Mouse (Mus musculus) neural tube, embryonic 14.5 days (tissue): ENCODE results near the gene Hira. TPM values are rescaled to one million over a fixed set of nuclear protein-coding genes. Genes with fewer than 3 reads are reported as not detected.
"Not testable (repeated sequence)": the region's sequence is repeated elsewhere in the genome, so short reads cannot be mapped to it uniquely, and the experiment has no call there.

Source experiments
- ATAC-seq: fragments of 200-750 bp; cut with Nextera tagmentation; 2 replicates; pipeline ENCODE4 v1.8.0; 2017; ENCODE audit warnings: low read depth, mild to moderate bottlenecking, moderate TSS enrichment, moderate library complexity
- H3K27ac ChIP-seq: fragments of 300-500 bp; sonication (generic); 2 replicates; pipeline ENCODE4 v1.5.1; 2014; ENCODE audit warnings: low read depth, mild to moderate bottlenecking, control low read depth, low read length, moderate library complexity, mixed read lengths
- H3K27me3 ChIP-seq: fragments of 300-500 bp; sonication (generic); 2 replicates; pipeline ENCODE4 v1.6.1; 2014; ENCODE audit warnings: low read length; ENCODE audit not compliant: control insufficient read depth, insufficient read depth
- H3K36me3 ChIP-seq: fragments of 300-500 bp; sonication (generic); 2 replicates; pipeline ENCODE4 v1.6.1; 2014; ENCODE audit warnings: low read length, mixed read lengths; ENCODE audit not compliant: control insufficient read depth, insufficient read depth
- H3K4me1 ChIP-seq: fragments of 300-500 bp; sonication (generic); 2 replicates; pipeline ENCODE4 v1.6.1; 2014; ENCODE audit warnings: low read length; ENCODE audit not compliant: control insufficient read depth, insufficient read depth
- H3K4me2 ChIP-seq: fragments of 300-500 bp; sonication (generic); 2 replicates; pipeline ENCODE4 v1.6.1; 2014; ENCODE audit warnings: mild to moderate bottlenecking, low read depth, low read length, control low read depth
- H3K4me3 ChIP-seq: fragments of 300-500 bp; sonication (generic); 2 replicates; pipeline ENCODE4 v1.5.1; 2014; ENCODE audit warnings: low read depth, low read length, control low read depth, mixed read lengths
- H3K9ac ChIP-seq: fragments of 300-500 bp; sonication (generic); replicated peaks from 2 replicates; pipeline ENCODE4 v1.6.1; 2014; ENCODE audit warnings: low read depth, mild to moderate bottlenecking, control low read depth, low read length, mixed read lengths
- H3K9me3 ChIP-seq: fragments of 300-500 bp; sonication (generic); 2 replicates; pipeline ENCODE4 v1.6.1; 2016; ENCODE audit warnings: low read length; ENCODE audit not compliant: control insufficient read depth
- WGBS: fragments of 180-500 bp; shearing (Covaris S2); extraction: QIAGEN DNeasy Blood & Tissue Kit; methylation state at CpG from one replicate; pipeline ENCODE4 v1.1.7; 2014; 5-methylcytosine and 5-hydroxymethylcytosine counted together
- polyA plus RNA-seq: library from polyadenylated mRNA; unstranded; fragments of >200 nt; fragmentation: Nextera tagmentation; extraction: Ambion mirVana; gene quantifications from 2 replicates; pipeline ENCODE4 v1.2.1, GENCODE M21; 2014

Hira gene
- polyA plus RNA-seq, 1 experiment from 2014 or later = 23.4 TPM

DNA sequence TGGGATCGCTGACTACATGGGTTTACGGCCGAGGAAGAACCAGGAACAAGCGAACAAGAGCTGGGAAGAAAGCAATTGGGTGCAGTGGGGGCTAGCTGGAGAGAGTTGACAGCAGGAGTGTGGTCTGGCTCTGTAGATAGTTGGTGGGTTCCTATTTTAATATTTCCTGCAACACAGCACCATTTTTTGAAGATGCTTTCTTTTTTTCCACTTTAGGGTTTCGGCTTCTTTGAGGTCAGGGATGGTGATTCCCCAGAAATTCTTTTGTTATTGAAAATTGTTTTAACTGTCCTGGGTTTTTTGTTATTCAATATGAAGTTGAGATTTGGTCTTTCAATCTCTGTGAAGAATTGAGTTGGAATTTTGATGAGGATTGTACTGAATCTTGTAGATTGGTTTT lies 110.0 kb downstream of the Hira start:
- WGBS = 92% methylated on average over 5 of the region's 5 CpGs
- no peak overlapping the region for H3K9ac ChIP-seq

DNA sequence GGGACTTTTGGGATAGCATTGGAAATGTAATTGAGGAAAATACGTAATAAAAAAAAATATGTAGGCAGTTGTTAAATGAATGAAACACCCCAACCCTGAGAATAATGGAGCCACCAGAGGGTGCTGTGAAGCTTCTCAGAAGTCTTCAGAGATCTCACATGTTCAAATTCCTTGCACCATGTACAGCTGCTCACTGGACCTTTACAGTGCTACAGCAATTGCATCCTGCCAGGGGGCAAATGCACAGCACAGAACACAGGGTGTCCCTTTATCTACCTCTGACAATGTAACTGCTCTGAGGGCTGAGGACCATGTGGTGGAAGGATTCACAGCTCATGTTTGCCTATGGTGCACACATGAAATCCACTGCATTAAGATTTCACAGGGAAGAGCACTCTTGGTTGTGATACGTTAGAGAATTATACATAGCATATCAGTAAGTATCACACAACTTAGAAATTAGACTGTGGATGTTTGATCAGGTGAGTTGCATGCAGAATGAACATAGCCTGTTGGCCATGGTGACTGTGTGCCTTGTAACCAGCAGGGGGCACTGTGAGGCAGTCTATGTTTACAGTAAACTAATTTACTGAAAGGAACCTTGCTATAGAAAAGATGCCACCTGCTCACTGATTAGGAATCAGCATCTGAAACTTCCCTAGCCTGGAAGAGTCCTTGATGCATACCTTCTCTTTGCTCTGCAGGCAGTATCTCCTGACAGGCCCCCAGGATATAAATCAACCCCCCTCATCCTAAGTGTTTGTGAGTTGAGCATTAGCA lies 126.0 kb downstream of the Hira start:
- not testable (repeated sequence) for H3K27ac ChIP-seq, H3K9ac ChIP-seq, H3K27me3 ChIP-seq, H3K36me3 ChIP-seq, ATAC-seq, H3K9me3 ChIP-seq, H3K4me3 ChIP-seq, H3K4me1 ChIP-seq, H3K4me2 ChIP-seq
- WGBS = 55% methylated on average over 2 of the region's 2 CpGs

More for the DNA sequence above, 110.0 kb downstream of the Hira start:
- Histone ChIP-seq H3K36me3 (no peaks in the 10 kb centered on the region), H3K4me3 (no peak overlapping the region), H3K4me1 (no peaks in the 10 kb centered on the region), H3K4me2 (no peak overlapping the region), H3K9me3 (no peaks in the 10 kb centered on the region), H3K27me3 (no peaks in the 10 kb centered on the region), H3K27ac (no peak overlapping the region)
- no peak for ATAC-seq

DNA sequence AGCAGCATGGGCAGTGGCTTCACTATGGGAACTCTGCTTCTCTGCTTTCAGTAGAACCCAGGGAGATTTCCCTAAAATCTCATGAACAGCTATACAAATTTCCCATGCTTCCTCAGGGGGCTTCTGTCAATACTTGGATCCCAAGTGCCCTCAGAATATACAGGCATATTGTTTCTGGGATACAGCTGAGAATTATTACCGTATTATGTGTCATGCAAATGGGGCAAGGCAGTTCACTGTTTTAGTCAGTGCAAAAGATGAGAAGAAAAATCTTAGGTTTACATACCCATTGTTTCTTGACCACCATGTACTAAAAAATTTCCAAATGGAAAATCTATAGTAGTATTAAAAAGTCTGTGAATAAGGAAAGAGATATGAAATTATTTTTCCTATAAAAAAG lies 126.9 kb downstream of the Hira start:
- H3K4me3 ChIP-seq = no peak overlapping the region
- no peak overlapping the region for H3K4me2 ChIP-seq
- no peaks in the 10 kb centered on the region for H3K36me3 ChIP-seq
- WGBS = 90% methylated on average over 1 of the region's 1 CpGs
- no peak overlapping the region for H3K9ac ChIP-seq
- ATAC-seq = no peak
- no peaks in the 10 kb centered on the region for H3K4me1 ChIP-seq
- H3K27me3 ChIP-seq = no peaks in the 10 kb centered on the region
- no peak overlapping the region for H3K27ac ChIP-seq
- no peaks in the 10 kb centered on the region for H3K9me3 ChIP-seq

DNA sequence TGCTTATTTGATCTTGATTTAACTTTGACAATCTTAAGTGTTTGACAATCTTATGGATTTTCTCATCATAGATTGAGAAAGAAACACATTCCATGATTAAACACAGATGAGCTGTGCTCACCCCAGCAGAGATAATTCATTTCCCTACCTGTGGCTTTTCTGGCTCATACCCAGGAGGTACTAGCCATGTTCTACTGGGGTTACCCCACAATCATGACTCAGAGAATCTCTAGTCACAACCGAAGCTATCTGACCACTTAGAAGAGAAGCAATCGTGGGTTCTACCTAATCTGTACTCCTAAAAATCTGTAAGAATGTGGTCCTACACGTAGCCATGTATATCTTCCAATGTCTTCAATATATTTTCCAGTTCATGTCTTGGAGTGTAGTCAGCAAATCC lies 128.5 kb downstream of the Hira start:
- 80% methylated on average over 3 of the region's 3 CpGs for WGBS
- Histone ChIP-seq H3K27me3 (no peaks in the 10 kb centered on the region), H3K27ac (no peak overlapping the region), H3K9me3 (no peaks in the 10 kb centered on the region), H3K9ac (no peak overlapping the region), H3K4me1 (no peaks in the 10 kb centered on the region), H3K4me3 (no peak overlapping the region), H3K36me3 (no peaks in the 10 kb centered on the region), H3K4me2 (no peak overlapping the region)
- no peak for ATAC-seq

DNA sequence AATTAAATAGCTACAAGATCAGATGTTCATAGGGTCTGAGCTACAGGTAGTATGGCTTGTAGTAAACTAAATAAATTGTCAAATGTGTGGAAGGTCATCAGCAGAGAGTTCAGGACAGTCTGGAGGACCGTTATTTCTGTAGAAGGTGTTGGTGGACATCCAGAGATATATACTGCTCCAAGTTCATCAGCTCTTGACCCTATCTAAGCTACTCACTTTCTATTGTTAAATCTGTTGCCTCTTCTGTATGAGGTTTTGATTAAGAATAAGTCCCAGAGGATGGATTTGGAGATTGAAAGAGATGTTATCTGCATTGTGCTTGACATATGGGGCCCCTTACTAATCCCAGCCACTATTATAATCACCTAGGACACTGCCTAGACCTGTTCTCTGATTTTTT lies 129.9 kb downstream of the Hira start:
- H3K27me3 ChIP-seq = no peaks in the 10 kb centered on the region
- no peak overlapping the region for H3K4me2 ChIP-seq
- no peak overlapping the region for H3K9ac ChIP-seq
- no peak overlapping the region for H3K27ac ChIP-seq
- H3K4me3 ChIP-seq = no peak overlapping the region
- no peak for ATAC-seq
- H3K36me3 ChIP-seq = no peaks in the 10 kb centered on the region
- WGBS = 93% methylated on average over 1 of the region's 1 CpGs
- H3K4me1 ChIP-seq = no peaks in the 10 kb centered on the region
- no peaks in the 10 kb centered on the region for H3K9me3 ChIP-seq

DNA sequence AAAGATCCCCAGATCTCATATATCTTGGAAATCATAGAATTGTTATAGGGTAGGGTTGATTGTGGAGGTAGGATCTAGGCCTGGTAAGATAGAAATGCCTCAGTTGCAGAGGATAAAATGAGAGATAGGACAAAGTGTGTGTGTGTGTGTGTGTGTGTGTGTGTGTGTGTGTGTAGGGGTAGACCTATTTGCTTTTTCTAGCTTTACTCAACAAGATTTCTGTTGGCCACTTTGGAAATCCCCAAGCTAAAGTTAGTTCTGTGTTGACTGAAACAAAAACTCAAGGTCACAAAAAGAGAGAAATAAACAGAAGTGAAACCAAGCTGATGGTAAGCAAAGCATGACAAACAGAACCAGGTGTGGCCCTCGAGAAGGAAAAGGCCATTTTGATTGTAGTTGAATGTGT lies 130.4 kb downstream of the Hira start:
- not testable (repeated sequence) for H3K4me3 ChIP-seq, H3K4me2 ChIP-seq, H3K27me3 ChIP-seq, H3K9ac ChIP-seq, ATAC-seq, H3K9me3 ChIP-seq, H3K27ac ChIP-seq, H3K4me1 ChIP-seq, H3K36me3 ChIP-seq
- WGBS = 67% methylated on average over 1 of the region's 1 CpGs

DNA sequence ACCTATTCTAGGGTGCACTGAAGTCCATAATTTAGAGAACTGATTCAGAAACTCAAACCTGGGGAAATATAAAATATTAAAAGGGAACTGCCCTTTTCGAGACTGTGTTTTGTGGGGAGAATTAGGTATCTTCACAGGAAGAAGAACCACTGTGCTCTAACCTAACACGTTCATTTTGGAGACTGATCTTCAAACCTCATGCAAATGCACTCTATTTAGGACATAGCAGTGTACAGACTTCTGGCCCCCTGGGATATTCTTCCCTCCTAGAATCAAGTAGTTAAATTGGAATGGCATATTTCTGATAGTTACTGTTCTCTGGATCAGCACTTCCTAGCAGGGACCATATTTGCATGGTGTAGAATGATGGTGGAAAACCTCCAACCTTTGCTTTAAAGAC lies 133.9 kb downstream of the Hira start:
- H3K27ac ChIP-seq = no peak overlapping the region
- no peak overlapping the region for H3K4me3 ChIP-seq
- no peak overlapping the region for H3K4me2 ChIP-seq
- no peaks in the 10 kb centered on the region for H3K27me3 ChIP-seq
- no peaks in the 10 kb centered on the region for H3K36me3 ChIP-seq
- H3K9me3 ChIP-seq = no peaks in the 10 kb centered on the region
- no peak for ATAC-seq
- WGBS = 81% methylated on average over 2 of the region's 2 CpGs
- no peak overlapping the region for H3K9ac ChIP-seq
- H3K4me1 ChIP-seq = no peaks in the 10 kb centered on the region

DNA sequence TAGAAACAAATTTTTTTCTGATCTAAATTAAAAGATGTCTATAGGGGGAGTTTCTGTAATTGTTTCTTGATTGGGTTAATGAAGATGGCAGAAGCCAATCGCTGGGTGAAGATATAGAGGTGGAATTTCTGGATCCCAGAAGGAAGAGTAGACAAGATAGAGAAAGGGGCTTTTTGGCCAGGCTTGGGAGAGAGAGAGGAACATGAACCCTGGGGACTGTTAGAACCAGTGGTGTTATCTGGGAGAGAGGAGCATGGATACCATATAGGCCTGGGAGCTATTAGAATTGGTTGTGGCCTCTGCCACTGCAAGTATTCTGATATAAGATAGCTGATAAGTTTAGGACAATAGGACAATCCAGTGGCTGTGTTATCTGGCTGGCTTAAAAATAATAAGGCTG lies 136.7 kb downstream of the Hira start:
- no peaks in the 10 kb centered on the region for H3K4me1 ChIP-seq
- no peak overlapping the region for H3K4me3 ChIP-seq
- H3K27ac ChIP-seq = no peak overlapping the region
- WGBS = 83% methylated on average over 1 of the region's 1 CpGs
- H3K9me3 ChIP-seq = no peaks in the 10 kb centered on the region
- H3K27me3 ChIP-seq = no peaks in the 10 kb centered on the region
- H3K36me3 ChIP-seq = no peaks in the 10 kb centered on the region
- no peak for ATAC-seq
- H3K9ac ChIP-seq = no peak overlapping the region
- no peak overlapping the region for H3K4me2 ChIP-seq

DNA sequence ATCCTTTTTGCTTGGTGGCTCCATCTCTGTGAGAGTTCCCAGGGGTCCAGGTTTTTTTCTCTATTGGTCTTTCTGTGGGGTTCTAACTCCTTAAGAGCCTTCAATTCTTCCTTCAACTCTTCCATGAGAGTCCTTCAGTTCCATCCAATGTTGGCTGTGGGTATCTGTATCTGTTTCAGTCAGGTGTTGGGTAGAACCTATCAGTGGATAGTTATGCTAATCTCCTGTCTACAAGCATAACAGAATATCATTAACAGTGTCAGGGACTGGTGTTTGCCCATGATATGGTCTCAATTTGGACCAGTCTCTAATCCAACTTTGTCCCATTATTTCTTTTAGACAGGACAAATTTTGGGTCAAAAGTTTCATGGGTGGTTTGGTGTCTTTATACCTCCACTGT lies 137.8 kb downstream of the Hira start:
- Histone ChIP-seq H3K4me3 (no peak overlapping the region), H3K9ac (no peak overlapping the region)

More for the DNA sequence above, 137.8 kb downstream of the Hira start:
- Histone ChIP-seq H3K4me1 (no peaks in the 10 kb centered on the region), H3K36me3 (no peaks in the 10 kb centered on the region), H3K27ac (no peak overlapping the region), H3K4me2 (no peak overlapping the region), H3K9me3 (no peaks in the 10 kb centered on the region), H3K27me3 (no peaks in the 10 kb centered on the region)
- no peak for ATAC-seq
